Comparison of ENCODE assay signal across 8 mouse cellular contexts in the genomic region with DNA sequence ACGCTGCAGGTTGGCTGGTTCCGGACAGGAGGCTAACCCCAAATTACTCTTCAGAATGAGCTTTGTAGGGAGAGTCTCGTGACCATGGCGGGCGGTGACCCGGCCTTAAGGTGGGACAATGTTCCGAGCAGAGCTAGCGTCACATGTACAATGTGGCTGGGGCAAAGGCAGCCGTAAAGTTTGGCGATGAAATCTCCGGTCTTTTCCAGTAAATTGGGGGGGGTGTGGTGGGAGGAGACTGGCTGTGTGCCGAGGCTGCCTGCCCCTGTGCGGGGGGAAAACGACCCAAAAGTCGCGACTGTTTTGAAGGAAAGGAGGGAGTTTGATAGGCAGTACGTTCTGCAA. TPM values are rescaled to one million over a fixed set of nuclear protein-coding genes. Genes with fewer than 3 reads are reported as not detected.
DNase-seq lines count a peak whose midpoint lies in the region; ATAC-seq and TF ChIP-seq lines count a peak whose summit lies in the region.

No protein-coding gene starts in this region.

- H3K9ac ChIP-seq in heart, embryonic 12.5 days, result peak overlapping the region; percentile 71
- H3K9ac ChIP-seq in ES-E14 (ENCODE audit: insufficient read depth, low read depth, low read length, poor library complexity, severe bottlenecking), result peak overlapping the region; percentile 96
- peak overlapping the region; percentile 82 for H3K9ac ChIP-seq in forebrain, embryonic 13.5 days
- H3K9ac ChIP-seq in liver, embryonic 15.5 days, result peak overlapping the region; percentile 59

- peaks cover 3% of the 10 kb centered on the region for H3K9me3 ChIP-seq in heart, embryonic 12.5 days (replicated peaks)
- no peaks in the 10 kb centered on the region for H3K9me3 ChIP-seq in ES-E14 (ENCODE audit: control insufficient read depth, insufficient read depth, low read depth, low read length)
- H3K9me3 ChIP-seq in forebrain, embryonic 13.5 days (replicated peaks), result no peaks in the 10 kb centered on the region
- H3K9me3 ChIP-seq in liver, embryonic 15.5 days (replicated peaks), result no peaks in the 10 kb centered on the region

- ATAC-seq in heart, embryonic 12.5 days (ENCODE audit: insufficient number of reproducible peaks, low FRiP score), result peak; percentile 20; the same call in 1 of the 2 replicates
- no peak for ATAC-seq in forebrain, embryonic 13.5 days
- no peak for ATAC-seq in liver, embryonic 15.5 days (ENCODE audit: insufficient read depth)
- no peak for ATAC-seq in inflammation-experienced regulatory T-cells, adult 6 months

- peak overlapping the region; percentile 59 for H3K4me3 ChIP-seq in heart, embryonic 12.5 days
- peak overlapping the region; percentile 88 to 95 for H3K4me3 ChIP-seq in ES-E14 (ENCODE audit: insufficient read depth in 1 of 2, low read depth in 1 of 2, low read length in 2 of 2, poor library complexity in 1 of 2, severe bottlenecking in 1 of 2)
- peak overlapping the region; percentile 81 for H3K4me3 ChIP-seq in forebrain, embryonic 13.5 days
- H3K4me3 ChIP-seq in liver, embryonic 15.5 days (replicated peaks), result peak overlapping the region; percentile 73

- no peaks in the 10 kb centered on the region for H3K27me3 ChIP-seq in heart, embryonic 12.5 days (replicated peaks)
- no peaks in the 10 kb centered on the region for H3K27me3 ChIP-seq in forebrain, embryonic 13.5 days
- no peaks in the 10 kb centered on the region for H3K27me3 ChIP-seq in liver, embryonic 15.5 days

- in situ Hi-C loops in ES-E14 (cut with MboI; ENCODE audit: low sequenced_read_pairs in 2 of 2, unreplicated experiment in 2 of 2), result loop anchor here in 1 of 2 experiments (10.0 kb wide), 2 partner anchors 111 to 171 kb away; no protein-coding TSS in a partner anchor

- WGBS in heart, embryonic 12.5 days, result under 1% methylated on average over 17 of the region's 17 CpGs
- WGBS in forebrain, embryonic 13.5 days, result under 1% methylated on average over 17 of the region's 17 CpGs
- WGBS in liver, embryonic 15.5 days (ENCODE audit: insufficient replicate concordance), result 1% methylated on average over 17 of the region's 17 CpGs

- H3K4me2 ChIP-seq in heart, embryonic 12.5 days, result peak overlapping the region; percentile 83
- peak overlapping the region; percentile 85 for H3K4me2 ChIP-seq in forebrain, embryonic 13.5 days
- H3K4me2 ChIP-seq in liver, embryonic 15.5 days, result peak overlapping the region; percentile 96

- H3K4me1 ChIP-seq in heart, embryonic 12.5 days (replicated peaks), result peaks cover 6% of the 10 kb centered on the region; the same call in 1 of the 2 replicates
- H3K4me1 ChIP-seq in ES-E14 (ENCODE audit: control insufficient read depth in 2 of 2, insufficient read depth in 2 of 2, low read length in 2 of 2, poor library complexity in 1 of 2), result no peaks in the 10 kb centered on the region
- peaks cover 11% of the 10 kb centered on the region for H3K4me1 ChIP-seq in forebrain, embryonic 13.5 days
- H3K4me1 ChIP-seq in liver, embryonic 15.5 days (replicated peaks), result peaks cover 18% of the 10 kb centered on the region

- DNase-seq in heart, adult 18-20 months, result no peak
- no peak for DNase-seq in ES-E14 (ENCODE audit: low read depth, low spot score)
- DNase-seq in adrenal gland, adult 2 months, result no peak
- no peak for DNase-seq in frontal cortex, postnatal 25 days (ENCODE audit: low spot score in 2 of 2)

- H3K27ac ChIP-seq in heart, embryonic 12.5 days (ENCODE audit: poor library complexity, severe bottlenecking), result peak overlapping the region; percentile 44; the same call in 1 of the 2 replicates
- peak overlapping the region; percentile 48 for H3K27ac ChIP-seq in ES-E14 (ENCODE audit: insufficient read depth, low read depth, low read length, poor library complexity, severe bottlenecking)
- peak overlapping the region; percentile 72 for H3K27ac ChIP-seq in forebrain, embryonic 13.5 days
- H3K27ac ChIP-seq in liver, embryonic 15.5 days (replicated peaks), result peak overlapping the region; percentile 81

- peaks cover 25% of the 10 kb centered on the region for H3K36me3 ChIP-seq in heart, embryonic 12.5 days
- peaks cover 9% of the 10 kb centered on the region for H3K36me3 ChIP-seq in ES-E14 (ENCODE audit: control insufficient read depth, insufficient read depth, low read length, poor library complexity, severe bottlenecking)
- peaks cover 26% of the 10 kb centered on the region for H3K36me3 ChIP-seq in forebrain, embryonic 13.5 days (ENCODE audit: poor library complexity, severe bottlenecking)
- peaks cover 23% of the 10 kb centered on the region for H3K36me3 ChIP-seq in liver, embryonic 15.5 days (replicated peaks)

TF ChIP-seq in ES-E14, 5 proteins besides CTCF, POLR2A, EP300 and RAD21:
- TF ChIP-seq HCFC1 (IDR thresholded peaks at IDR 0.05; ENCODE audit: borderline replicate concordance, insufficient read depth, low read length) (no peak), ZNF384 (IDR thresholded peaks at IDR 0.05; ENCODE audit: low read depth, low read length) (no peak), ZC3H11A (IDR thresholded peaks at IDR 0.05; ENCODE audit: borderline replicate concordance, low read depth, low read length) (no peak), CHD2 (IDR thresholded peaks at IDR 0.05; ENCODE audit: low read depth, low read length) (no peak), MAFK (IDR thresholded peaks at IDR 0.05; ENCODE audit: insufficient read depth, low read depth, low read length) (no peak)

RNA-seq across cellular contexts. Expression of gene Ngdn, which starts 0.5 kb away (rescaled TPM):
- polyA plus RNA-seq in heart, embryonic 12.5 days (2016; fragmentation: Nextera tagmentation; extraction: Ambion mirVana), result 55.7 and 60.8 TPM in 2 replicates
- 10 to 100 TPM; 27.7 to 31.1 TPM for total RNA-seq in heart, adult 18-20 months (2021)
- 53.5 and 90.9 TPM in 2 replicates for total RNA-seq in ES-E14 (2012; rRNA removed)
- polyA plus RNA-seq in forebrain, embryonic 13.5 days (2015; fragmentation: Nextera tagmentation; extraction: Ambion mirVana), result 81.2 and 86.4 TPM in 2 replicates
- 34.0 and 34.6 TPM in 2 replicates for polyA plus RNA-seq in liver, embryonic 15.5 days (2015; fragmentation: Nextera tagmentation; extraction: Ambion mirVana)
- polyA plus RNA-seq in inflammation-experienced regulatory T-cells, adult 6 months (2017; shearing (Covaris generic)), result 100 to 1,000 TPM; 177 to 182 (median 181) TPM
- total RNA-seq in adrenal gland, adult 2 months (2021), result 10 to 100 TPM; 36.0 TPM
- 2.7 and 2.9 TPM in 2 replicates for polyA plus RNA-seq in adrenal gland, adult 2 months (2012; rRNA removed)

RNA-seq across cellular contexts. Expression of gene Myh7, which starts 21.3 kb away (rescaled TPM):
- polyA plus RNA-seq in heart, embryonic 12.5 days (2016; fragmentation: Nextera tagmentation; extraction: Ambion mirVana), result 5,583 and 5,934 TPM in 2 replicates
- total RNA-seq in heart, adult 18-20 months (2021), result 1,000 to 10,000 TPM; 1,849 to 2,242 TPM
- total RNA-seq in ES-E14 (2012; rRNA removed), result 3.2 and 3.3 TPM in 2 replicates
- polyA plus RNA-seq in forebrain, embryonic 13.5 days (2015; fragmentation: Nextera tagmentation; extraction: Ambion mirVana), result 2.5 and 7.0 TPM in 2 replicates
- 3.6 and 3.8 TPM in 2 replicates for polyA plus RNA-seq in liver, embryonic 15.5 days (2015; fragmentation: Nextera tagmentation; extraction: Ambion mirVana)
- polyA plus RNA-seq in inflammation-experienced regulatory T-cells, adult 6 months (2017; shearing (Covaris generic)), result not detected
- total RNA-seq in adrenal gland, adult 2 months (2021), result not detected
- not detected in 2 replicates for polyA plus RNA-seq in adrenal gland, adult 2 months (2012; rRNA removed)

RNA-seq across cellular contexts. Expression of gene Gm17428, which starts 39.0 kb away (rescaled TPM):
- polyA plus RNA-seq in heart, embryonic 12.5 days (2016; fragmentation: Nextera tagmentation; extraction: Ambion mirVana), result not detected in 2 replicates
- total RNA-seq in heart, adult 18-20 months (2021), result not detected
- total RNA-seq in ES-E14 (2012; rRNA removed), result not detected in 2 replicates
- not detected in 2 replicates for polyA plus RNA-seq in forebrain, embryonic 13.5 days (2015; fragmentation: Nextera tagmentation; extraction: Ambion mirVana)
- polyA plus RNA-seq in liver, embryonic 15.5 days (2015; fragmentation: Nextera tagmentation; extraction: Ambion mirVana), result not detected in 2 replicates
- polyA plus RNA-seq in inflammation-experienced regulatory T-cells, adult 6 months (2017; shearing (Covaris generic)), result not detected
- total RNA-seq in adrenal gland, adult 2 months (2021), result not detected
- not detected in 2 replicates for polyA plus RNA-seq in adrenal gland, adult 2 months (2012; rRNA removed)

RNA-seq across cellular contexts. Expression of gene Myh6, which starts 49.0 kb away (rescaled TPM):
- 2,737 and 2,858 TPM in 2 replicates for polyA plus RNA-seq in heart, embryonic 12.5 days (2016; fragmentation: Nextera tagmentation; extraction: Ambion mirVana)
- over 10,000 TPM; 21,244 to 21,975 TPM for total RNA-seq in heart, adult 18-20 months (2021)
- 7.1 and 8.8 TPM in 2 replicates for total RNA-seq in ES-E14 (2012; rRNA removed)
- 0.32 and 0.91 TPM in 2 replicates for polyA plus RNA-seq in forebrain, embryonic 13.5 days (2015; fragmentation: Nextera tagmentation; extraction: Ambion mirVana)
- 0.68 and 0.69 TPM in 2 replicates for polyA plus RNA-seq in liver, embryonic 15.5 days (2015; fragmentation: Nextera tagmentation; extraction: Ambion mirVana)
- polyA plus RNA-seq in inflammation-experienced regulatory T-cells, adult 6 months (2017; shearing (Covaris generic)), result not detected
- total RNA-seq in adrenal gland, adult 2 months (2021), result not detected
- not detected in 2 replicates for polyA plus RNA-seq in adrenal gland, adult 2 months (2012; rRNA removed)

Comparison
In these comparisons a context has a peak if more than half of its experiments do, and no peak if none do; other contexts are left out.
1. RNA of gene Myh7, which starts 21.3 kb away (polyA plus RNA-seq): 5,583 to 5,934 TPM in heart, embryonic 12.5 days; 3.6 to 3.8 TPM in liver, embryonic 15.5 days, 2.5 to 7.0 TPM in forebrain, embryonic 13.5 days, not detected in inflammation-experienced regulatory T-cells, adult 6 months and not detected in adrenal gland, adult 2 months; every median in the first group is over 100 times any median in the second.
2. Peak in every context shown above with its lines, with median percentiles within 50 percentile points of each other: H3K27ac ChIP-seq, H3K4me2 ChIP-seq, H3K4me3 ChIP-seq and H3K9ac ChIP-seq.